Mouse (Mus musculus) ES-Bruce4 (cell line): Measurements from ENCODE around the gene Tbc1d16.

ENCODE experiments used
- CTCF ChIP-seq: IDR thresholded peaks from one replicate; pipeline ENCODE4 v1.8.1; 2011; ENCODE audit warnings: low read depth, low read length
- EP300 ChIP-seq: IDR thresholded peaks from 2 replicates; pipeline ENCODE4 v1.6.1; 2011; ENCODE audit warnings: low read depth, low read length; ENCODE audit not compliant: insufficient read depth

DNA sequence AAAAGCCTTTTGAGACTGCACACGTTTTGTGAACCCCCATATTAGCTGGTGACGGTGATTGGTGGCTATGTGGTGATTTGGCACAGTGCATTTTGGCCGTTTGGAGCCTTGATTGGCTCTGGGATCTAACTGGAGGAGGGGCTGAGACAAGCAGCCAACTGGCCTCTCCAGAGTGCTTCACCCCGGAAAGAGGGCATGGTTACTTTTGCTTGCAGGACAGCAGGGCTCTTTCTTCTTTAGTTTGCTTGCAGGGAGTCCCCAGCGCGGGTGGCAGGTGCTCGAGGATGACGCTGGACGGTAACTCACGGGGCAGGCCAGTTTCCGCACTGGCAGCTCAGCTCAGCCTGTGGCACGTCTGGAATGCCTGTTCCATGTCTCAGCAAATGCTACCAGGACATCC lies 101.2 kb downstream of the Tbc1d16 start:
- no peak for TF ChIP-seq EP300
- TF ChIP-seq CTCF = no peak
